Mouse (Mus musculus): ENCODE results near the gene Rec114. TPM values are rescaled to one million over a fixed set of nuclear protein-coding genes. Genes with fewer than 3 reads are reported as not detected.

The Rec114 gene
- total RNA-seq, 2 experiments from 2014 or later, result not detected

DNA sequence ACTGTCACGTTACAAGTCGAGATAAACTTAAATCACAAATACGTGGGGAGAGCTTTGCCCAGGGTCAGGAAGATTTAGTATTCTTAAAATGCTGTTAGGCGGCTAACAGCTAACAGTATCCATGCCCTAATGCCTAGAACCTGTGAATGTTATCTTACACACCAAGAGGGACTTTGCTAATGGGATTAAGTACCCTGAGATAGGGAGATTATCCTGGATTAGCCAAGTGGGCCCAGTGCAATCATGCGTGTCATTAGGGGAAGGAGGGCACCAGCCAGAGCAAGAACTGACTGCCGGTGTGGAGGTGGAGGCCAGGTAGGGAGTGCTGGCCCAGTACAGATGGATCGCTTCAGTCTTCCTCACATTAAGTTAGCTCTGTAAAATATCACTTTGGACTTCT is 22.7 kb downstream of the Rec114 start:
- DNase-seq (ENCODE audit: low spot score in 2 of 2), result no peak
- intact Hi-C loops (cut with DNase I), result no loop called here

DNA sequence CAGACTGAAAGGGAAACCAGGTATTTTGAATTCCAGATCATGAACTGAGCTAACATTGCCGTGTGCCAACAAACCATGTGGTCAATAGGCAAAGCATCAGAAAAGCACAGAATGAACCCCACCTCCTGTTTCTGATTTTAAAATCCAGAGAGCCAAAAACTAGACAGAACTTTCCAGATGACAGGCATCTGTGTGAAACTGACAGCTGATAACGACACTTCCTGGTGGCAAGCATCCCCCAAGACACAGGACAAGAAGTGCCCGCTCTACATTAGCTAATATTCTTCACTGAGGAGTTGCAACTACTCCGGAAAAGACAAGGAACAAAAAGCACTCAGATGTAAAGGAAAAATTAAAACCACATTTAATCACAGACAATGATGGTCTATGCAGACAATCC is 23.6 kb downstream of the Rec114 start:
- intact Hi-C loops (cut with DNase I), result no loop called here
- no peak for DNase-seq (ENCODE audit: low spot score in 2 of 2)

DNA sequence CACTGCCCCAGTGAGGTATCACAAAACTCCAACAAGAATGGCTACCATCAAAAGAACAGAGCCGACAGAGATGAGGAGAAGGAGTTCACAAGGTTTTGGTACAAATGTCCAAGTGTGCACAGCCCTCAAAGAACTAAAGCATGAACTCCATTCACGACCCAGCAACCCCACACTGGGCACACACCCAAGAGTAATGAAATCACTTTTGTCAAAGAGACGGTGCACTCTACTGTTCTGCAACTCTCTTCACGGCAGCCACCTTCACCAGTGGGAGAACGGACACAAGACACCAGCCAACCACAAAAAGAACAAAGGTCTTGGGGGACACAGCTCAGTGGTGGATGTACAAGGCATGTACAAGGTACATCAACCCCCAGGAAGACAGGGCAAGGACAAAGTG is 24.3 kb downstream of the Rec114 start:
- intact Hi-C loops (cut with DNase I), result no loop called here

DNA sequence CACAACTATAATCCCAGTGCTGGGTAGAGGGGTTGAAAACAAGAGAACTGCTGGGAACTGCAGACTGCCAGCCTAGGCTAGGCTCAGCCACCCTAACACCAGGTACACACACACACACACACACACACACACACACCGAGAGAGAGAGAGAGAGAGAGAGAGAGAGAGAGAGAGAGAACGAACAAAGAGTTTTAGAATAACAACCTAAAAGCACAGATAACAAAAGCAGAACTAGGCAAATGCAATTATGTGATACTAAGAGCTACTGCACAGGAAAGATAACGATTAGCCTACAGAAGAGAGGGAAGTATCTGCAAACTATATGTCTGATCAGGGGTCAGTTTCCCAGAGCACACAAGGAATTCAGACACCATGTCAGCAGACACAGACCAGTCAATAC is 24.8 kb downstream of the Rec114 start:
- intact Hi-C loops (cut with DNase I), result no loop called here

More for the DNA sequence above, 24.3 kb downstream of the Rec114 start:
- DNase-seq (ENCODE audit: low spot score in 2 of 2), result no peak

DNA sequence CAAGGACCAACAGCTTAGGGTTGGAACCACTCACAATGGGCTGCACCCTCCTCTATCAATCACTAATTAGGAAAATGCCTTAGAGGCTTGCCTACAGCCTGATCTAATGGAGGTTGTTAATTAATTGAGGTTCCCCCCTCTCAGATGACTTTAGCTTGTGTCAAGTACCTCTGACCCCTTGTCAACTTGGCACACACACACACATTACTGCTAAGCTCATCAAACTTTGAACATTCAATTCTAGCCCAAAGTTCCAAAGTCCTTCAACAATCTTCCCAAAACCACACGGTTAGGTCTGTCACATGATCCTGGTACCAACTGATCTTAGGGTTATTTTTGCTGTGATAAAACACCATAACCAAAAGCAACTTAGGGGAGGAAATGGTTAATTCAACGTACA is 26.9 kb downstream of the Rec114 start:
- DNase-seq (ENCODE audit: low spot score in 2 of 2), result no peak
- intact Hi-C loops (cut with DNase I), result no loop called here

More for the DNA sequence above, 24.8 kb downstream of the Rec114 start:
- no peak for DNase-seq (ENCODE audit: low spot score in 2 of 2)

DNA sequence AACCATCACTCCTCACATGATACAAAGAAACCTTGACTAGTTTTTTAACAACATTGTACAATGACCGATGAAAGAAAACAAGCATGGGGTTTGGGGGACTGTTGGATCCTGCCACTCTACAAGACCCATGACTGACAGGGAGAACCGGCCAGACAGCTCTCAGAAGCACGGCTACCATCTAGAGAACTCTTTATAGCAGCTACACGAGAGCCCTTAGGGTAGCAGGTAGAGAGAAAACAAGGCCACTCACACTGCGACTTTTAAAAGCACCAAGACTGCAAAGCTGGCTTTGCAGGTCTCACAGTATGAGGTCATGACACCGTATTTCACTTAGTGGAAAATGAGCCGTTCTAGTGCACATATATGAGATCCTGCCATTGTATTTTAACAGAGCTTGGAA is 33.1 kb downstream of the Rec114 start:
- DNase-seq (ENCODE audit: low spot score in 2 of 2), result no peak
- intact Hi-C loops (cut with DNase I), result loop anchor here (5.0 kb wide), 1 partner anchor 162 kb away; no protein-coding TSS in a partner anchor

DNA sequence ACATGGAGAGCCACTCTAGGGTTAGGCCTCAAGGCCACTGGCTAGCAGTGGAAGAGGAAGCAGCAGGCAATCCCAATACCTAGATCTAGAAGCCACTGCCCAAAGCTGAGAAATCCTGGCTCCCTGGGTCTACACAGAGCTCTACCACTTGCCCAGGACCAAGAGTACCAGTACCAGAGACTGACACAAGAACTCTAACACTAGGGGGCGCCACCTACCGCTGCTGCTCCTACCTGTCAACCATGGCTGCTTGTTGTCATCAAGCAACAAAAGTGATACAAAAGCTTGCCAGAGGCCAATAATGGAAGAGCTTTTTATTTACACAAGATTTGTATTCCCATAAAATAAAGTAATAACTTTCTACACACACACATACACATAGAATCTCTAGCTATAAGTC is 33.8 kb downstream of the Rec114 start:
- peak; percentile 67 to 84 for DNase-seq (ENCODE audit: low spot score in 2 of 2)
- intact Hi-C loops (cut with DNase I), result loop anchor here (5.0 kb wide), 1 partner anchor 162 kb away; no protein-coding TSS in a partner anchor

DNA sequence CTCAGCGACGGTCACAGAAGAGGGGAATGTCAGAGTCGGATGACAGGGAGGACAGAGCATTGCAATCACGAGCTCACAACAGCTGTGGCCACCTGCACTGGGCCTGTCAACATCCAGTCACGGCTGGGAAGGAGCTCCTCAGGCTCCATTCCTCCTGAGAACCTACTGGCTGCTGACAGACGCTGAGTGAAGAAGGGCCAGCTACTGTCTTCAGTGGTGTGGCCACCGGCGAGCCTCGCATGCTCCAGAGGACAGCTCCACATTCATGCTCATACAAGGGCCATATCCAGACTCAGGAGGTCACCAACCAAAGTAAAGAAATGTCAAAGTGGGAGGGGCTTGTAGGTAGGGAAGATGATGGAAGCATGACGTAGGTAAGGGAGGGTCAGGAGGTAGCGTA is 36.0 kb downstream of the Rec114 start:
- no peak for DNase-seq (ENCODE audit: low spot score in 2 of 2)
- intact Hi-C loops (cut with DNase I), result no loop called here

DNA sequence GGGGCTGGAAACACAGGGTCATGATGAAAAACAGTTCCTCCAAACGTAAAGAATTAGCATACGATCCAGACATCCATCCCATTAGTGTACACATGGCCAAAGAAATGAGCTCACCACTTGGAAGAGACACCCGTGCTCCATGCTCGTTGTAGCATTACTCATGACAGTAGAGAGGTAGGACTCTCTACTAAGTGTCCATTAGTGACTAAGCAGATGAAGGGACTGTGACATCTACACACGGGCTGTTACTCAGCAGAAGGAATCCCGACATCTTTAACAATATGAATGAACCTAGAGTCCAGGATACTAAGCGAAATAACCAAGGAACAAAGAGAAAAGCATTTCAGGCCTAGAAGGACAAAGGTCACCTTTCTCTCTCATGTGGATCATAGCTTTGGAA is 37.7 kb downstream of the Rec114 start:
- intact Hi-C loops (cut with DNase I), result no loop called here
- DNase-seq (ENCODE audit: low spot score in 2 of 2), result no peak

DNA sequence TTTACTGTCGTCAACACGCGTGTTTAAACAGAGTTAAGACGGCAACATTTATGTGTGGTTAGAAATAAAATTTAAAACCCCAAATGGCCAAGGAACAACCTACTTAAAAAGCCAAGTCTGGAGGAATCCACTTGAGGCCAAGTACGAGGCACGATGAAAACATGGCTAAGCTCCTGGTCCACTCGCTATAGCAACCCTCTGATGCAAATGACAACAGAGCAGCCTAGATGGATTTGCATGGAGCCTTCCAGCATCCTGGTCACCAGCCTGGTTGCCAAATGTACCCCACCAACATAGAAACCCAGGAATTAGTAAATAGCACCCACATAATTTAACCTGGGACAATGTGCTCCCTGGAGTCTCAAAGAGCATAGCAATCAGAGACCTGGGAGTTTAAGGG is 40.0 kb downstream of the Rec114 start:
- intact Hi-C loops (cut with DNase I), result no loop called here
- DNase-seq (ENCODE audit: low spot score in 2 of 2), result no peak

DNA sequence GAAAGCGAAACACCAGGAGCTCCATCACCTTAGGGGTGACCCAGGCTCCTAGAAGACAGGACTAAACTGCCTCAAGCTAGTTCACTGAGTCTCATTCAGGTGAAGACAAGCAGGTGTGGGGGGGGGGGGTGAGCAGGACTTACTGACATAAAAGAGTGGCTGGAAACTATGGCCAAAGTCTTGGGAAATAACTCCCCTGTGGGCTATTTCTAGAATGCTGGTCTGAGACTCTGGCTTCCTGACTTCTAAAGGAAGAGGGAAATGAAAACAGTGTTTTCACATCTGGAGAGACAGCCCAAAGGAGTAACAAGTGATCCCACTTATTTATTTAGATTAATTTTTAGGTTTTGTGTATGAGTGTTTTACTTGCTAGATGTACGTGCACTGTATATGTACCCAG is 42.0 kb downstream of the Rec114 start:
- no peak for DNase-seq (ENCODE audit: low spot score in 2 of 2)
- intact Hi-C loops (cut with DNase I), result no loop called here

DNA sequence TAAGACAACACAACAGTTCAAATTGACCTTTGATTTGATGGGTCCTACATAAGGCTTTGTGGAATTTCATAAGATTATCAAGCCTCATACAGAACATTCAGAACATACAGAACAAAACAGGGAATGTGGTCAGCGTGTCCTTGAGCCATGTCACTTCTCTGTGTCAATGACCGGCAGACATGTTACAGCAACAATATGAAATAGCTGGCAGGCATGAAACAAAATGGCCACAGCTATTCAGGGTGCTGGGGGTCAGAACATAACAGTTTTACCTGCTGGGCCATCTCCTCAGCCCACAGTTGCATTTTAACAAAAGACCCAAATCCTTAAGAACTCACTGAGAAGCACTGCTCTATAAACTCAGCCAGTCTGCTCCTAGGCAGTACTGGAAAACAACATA is 45.3 kb downstream of the Rec114 start:
- no peak for DNase-seq (ENCODE audit: low spot score in 2 of 2)
- intact Hi-C loops (cut with DNase I), result no loop called here

DNA sequence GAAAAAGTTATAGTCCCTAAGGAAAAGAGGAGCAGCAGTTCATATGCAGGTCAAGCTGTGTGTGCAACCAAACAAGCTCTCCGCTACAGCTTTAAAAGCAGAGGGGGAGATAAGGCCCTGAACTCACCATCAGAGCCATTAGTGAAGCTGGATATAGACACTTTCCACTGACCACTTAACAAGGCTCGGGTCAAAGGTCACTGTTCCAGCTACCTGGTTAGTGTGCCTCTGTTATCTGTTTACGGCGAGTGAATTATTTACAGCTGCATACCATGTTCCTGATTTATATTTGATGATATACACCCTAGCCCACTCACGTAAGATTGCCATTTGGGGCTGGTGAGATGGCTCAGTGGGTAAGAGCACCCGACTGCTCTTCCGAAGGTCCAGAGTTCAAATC is 52.3 kb downstream of the Rec114 start:
- intact Hi-C loops (cut with DNase I), result no loop called here
- no peak for DNase-seq (ENCODE audit: low spot score in 2 of 2)

DNA sequence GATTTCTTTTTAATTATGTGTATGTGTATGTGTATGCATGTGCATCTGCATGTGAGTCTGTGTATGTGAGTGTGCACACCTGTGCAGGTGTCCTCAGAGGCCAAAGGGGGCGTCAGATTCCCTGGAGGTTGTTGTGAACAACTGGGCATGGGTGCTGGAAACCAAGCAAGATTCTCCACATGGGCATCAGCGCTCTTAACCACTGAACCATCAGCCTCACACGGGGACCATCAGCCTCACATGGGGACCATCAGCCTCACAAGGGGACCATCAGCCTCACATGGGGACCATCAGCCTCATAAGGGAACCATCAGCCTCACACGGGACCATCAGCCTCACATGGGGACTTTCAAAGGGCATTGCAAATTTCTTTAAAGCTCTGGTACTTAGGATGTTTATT is 53.1 kb downstream of the Rec114 start:
- intact Hi-C loops (cut with DNase I), result no loop called here
- no peak for DNase-seq (ENCODE audit: low spot score in 2 of 2)

DNA sequence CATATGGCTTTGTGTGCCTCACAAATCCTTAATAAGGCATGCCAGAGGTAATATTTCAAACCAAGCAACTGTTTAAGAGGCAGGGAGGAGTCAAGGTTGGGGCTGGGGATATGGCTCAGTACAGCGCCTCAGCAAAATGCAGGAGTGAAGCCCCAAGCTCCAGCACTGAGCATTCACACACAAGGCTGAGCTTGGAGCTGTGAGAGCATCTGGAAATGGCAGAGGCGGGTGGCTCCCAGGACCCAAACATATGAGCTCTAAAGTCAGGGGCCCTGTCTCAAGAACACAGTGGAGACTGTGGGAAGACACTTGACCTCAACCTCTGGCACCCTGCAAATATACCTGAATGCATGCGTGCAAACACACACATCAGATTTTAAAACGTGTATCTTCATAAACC is 55.7 kb downstream of the Rec114 start:
- DNase-seq (ENCODE audit: low spot score in 2 of 2), result no peak
- intact Hi-C loops (cut with DNase I), result no loop called here

DNA sequence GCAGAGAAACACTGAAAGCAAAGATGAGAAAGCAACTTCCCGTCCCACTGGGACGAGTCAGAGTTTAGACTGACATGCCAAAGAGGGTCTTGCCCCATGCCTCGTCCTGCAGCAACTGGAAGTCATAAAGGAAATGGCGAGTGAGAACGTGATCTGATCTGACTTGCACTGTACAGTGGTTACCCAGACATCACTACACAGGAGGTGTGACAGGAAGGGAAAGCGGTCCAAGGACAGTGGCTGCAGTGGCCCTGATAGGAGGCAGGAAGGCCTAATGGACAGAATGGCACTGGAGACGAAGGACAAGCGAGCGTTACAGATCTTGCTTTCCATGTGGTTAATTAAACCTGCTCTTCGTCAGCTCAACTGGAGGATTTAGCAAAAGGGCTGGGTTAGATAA is 58.5 kb downstream of the Rec114 start:
- intact Hi-C loops (cut with DNase I), result no loop called here
- no peak for DNase-seq (ENCODE audit: low spot score in 2 of 2)

DNA sequence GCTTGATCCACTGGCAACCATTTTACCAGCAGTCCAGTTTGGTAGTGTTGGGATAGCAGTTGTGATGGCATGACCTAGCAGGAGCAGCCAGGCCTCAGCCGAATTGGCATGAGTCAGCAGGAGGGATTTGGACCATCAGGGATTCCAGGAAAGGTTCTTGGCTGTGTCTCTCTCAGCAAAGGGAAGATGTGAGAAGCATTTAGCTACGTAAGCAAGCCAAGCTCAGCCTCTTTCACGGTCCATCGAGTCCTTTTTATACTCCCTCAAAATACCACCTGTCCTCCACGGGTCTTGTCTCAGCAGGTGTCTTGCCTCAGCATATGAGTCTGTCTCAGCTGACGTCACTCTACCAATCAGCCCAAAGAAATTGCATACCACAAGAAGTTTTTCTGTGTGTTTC is 60.4 kb downstream of the Rec114 start:
- intact Hi-C loops (cut with DNase I), result no loop called here
- no peak for DNase-seq (ENCODE audit: low spot score in 2 of 2)

DNA sequence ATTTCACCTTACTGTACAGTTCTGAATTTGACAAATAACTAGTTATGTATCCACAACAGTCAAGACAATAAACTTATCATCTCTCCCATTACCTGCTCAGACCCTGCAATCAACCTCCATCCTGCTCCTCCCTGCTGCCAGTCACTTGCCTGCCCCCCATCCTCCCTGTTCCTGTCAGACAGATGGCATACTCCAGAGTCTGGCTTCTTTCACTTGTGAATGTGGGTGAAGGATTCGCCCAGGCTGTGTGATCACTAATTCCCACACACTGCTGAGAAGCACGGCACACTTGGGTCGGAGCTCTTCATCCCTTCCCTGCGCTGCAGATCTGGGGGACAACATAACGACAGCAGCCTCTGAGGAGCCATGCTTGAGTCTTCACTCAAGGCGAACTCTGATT is 61.7 kb downstream of the Rec114 start:
- intact Hi-C loops (cut with DNase I), result no loop called here
- peak in 1 of 2 experiments; percentile 53 for DNase-seq (ENCODE audit: low spot score in 2 of 2)

DNA sequence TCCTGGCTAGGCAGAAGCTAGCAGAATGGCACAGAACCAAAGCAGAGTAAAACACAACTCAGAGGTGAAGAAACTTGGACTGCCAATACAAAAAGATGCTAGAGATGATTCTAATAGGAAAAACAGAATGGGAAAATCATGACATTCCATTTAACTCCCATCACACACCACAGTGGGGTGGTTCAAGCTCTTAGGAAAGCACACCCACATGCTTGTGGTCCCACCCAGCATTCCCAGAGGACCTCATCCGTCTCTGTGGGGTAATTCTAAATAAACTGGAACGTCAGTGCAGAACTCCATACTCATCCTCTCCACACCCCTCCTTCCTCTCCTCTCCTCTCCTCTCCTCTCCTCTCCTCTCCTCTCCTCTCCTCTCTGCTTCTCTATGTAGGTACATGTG is 62.4 kb downstream of the Rec114 start:
- no peak for DNase-seq (ENCODE audit: low spot score in 2 of 2)
- intact Hi-C loops (cut with DNase I), result no loop called here

DNA sequence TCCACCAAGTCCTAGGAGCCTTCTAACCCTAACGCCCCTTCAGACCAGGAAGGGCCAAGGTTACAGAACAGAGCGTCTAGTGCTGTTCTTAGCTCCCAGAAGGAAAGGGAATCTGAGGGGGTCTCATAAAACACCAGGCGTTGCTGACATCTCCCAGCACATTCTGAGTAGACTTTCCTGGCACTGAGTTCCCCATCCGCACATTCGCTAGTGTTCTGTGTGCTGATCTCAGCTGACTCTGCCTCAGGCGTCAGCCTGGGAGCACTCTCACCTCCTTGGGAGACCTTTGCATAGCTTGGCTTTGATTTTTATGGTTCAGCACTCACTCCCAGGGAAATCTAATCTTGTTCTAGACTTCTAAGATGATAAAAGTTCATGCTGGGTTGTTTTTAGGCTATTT is 68.4 kb downstream of the Rec114 start:
- intact Hi-C loops (cut with DNase I), result no loop called here
- no peak for DNase-seq (ENCODE audit: low spot score in 2 of 2)

DNA sequence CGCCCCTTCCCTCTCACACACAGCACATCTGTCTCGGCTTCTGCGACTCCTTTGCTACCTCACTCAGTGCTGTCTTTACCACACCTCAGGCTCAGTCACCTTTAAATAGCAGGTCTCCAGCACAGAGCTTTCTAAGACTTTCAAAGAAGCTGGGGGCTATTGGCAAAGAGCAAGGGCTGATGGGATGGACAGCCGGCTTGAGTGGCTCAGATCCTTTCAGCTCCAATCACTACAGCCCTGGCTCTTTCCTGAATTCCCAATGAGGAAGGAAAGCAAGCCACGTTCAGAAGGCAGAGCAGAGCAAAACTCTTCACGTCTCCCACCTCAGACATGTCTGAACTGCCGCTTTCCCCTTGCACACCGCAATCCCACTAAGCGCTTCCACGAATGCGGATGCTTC is 69.0 kb downstream of the Rec114 start:
- no peak for DNase-seq (ENCODE audit: low spot score in 2 of 2)
- intact Hi-C loops (cut with DNase I), result no loop called here

DNA sequence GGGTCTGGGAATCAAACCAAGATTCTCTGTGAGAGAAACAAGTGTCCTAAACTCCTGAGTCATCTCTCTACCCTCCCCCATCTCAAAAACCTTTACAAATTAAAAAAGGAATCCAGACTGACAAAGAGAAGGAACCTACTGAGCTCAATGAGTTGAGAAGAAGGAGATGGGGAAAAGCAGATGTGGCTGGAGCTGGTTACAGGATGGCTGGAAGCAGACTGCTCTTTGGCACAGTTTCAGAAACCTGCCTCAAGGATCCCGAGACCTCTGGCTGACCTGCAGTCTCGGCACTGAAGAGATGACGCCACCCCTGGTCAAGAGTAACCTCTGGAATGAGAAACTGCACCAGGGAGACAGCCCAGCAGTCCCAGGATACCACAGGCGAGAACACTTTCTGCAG is 71.3 kb downstream of the Rec114 start:
- intact Hi-C loops (cut with DNase I), result no loop called here
- no peak for DNase-seq (ENCODE audit: low spot score in 2 of 2)

DNA sequence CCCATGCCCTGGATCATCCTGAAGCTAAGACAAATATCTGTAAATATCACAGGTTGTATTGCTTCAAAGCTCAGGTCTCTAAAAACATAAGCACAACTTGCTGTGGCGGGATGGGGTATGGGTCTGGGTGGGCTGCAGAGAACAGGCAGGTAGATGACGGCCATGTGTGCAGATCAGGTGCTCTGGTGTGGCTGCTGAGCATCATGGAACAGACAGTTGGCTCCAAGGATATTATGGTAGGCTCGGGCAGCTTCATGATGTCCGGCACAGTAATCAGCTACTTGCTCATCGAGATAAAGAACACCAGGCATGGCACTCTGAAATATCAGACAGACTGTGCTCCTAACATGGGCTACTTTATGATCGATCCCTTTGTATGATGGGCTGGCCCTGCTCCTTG is 73.9 kb downstream of the Rec114 start:
- intact Hi-C loops (cut with DNase I), result no loop called here
- DNase-seq (ENCODE audit: low spot score in 2 of 2), result no peak

Measured in left cerebral cortex, postnatal 25 days (tissue).